Mouse (Mus musculus): ENCODE results near the gene Immp2l. TPM values are rescaled to one million over a fixed set of nuclear protein-coding genes. Genes with fewer than 3 reads are reported as not detected.

Gene Immp2l
- total RNA-seq, 2 experiments from 2014 or later: 8.0 to 9.7 TPM

DNA sequence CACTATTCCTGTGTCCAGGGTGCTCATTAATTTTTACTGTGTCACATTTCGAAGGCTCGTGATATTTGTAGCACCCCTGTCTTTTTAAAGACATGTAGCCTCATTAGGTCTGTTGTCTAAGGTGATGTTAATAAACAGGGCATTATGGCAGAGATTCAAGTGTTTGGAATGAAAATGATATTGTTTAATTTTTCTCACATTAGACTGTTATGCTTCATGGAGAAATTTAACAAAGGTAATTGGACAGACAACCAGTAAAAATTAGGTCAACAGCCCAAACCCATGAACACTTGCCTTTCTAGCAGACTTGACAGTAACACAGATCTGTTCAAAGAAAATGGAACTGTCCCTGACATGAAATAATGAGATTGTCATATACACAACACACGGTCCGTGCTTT, 292.5 kb downstream of the Immp2l start:
- DNase-seq: no peak

DNA sequence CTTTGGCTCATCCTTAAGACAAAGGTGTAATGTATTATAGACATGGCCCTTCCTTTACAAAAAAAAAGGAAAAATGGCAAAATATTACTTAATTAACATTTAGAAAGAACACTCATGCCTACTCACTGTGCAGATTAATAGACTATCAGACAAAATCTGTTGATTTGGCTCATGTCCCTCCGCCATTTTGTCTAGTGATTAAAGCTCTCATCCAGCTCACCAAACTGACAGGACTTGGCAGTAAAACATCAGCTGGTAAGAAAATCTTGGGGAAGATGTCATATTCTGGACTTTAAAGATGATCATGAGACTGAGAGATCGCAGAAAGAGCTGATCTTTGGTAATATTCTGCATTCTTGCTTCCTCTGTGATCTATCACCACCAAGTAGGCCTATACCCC, 293.5 kb downstream of the Immp2l start:
- no peak for DNase-seq

DNA sequence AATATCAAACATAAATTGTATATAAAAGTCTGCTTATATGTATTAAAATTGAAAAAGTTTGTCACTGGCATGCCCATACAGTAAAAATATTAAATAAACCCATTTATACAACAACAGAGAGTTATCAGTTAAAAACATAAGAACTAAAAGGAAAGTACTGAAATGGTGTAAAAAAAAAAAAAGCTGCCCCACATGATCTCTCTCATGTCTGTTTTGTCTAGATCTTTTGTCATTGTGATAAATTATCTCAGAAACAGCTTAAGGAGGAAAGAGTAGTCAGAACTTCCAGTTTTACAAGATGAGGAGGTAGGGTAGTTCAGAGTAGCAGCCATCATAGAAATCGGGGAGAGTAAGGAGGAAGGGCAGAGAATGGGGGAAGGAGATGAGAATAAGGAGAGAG, 298.1 kb downstream of the Immp2l start:
- DNase-seq: no peak

DNA sequence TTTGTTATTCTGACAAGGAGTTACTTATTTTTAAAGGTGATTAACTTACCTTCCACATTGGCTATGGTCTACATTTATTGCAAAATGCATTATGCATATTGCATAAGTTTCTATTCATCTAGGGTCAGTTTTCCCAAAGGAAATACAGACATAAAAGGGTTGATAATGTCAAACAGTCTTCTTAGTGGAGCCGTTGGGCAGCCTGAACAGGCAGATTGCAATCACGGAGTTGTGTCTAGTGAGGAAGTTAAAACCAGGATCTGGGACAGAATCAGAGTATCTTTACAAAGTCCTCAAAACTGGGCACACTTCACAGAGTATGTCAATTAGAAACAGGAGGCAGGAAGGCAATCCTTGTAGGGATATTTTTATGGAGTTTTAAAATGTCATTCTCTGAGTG, 300.5 kb downstream of the Immp2l start:
- DNase-seq: no peak

DNA sequence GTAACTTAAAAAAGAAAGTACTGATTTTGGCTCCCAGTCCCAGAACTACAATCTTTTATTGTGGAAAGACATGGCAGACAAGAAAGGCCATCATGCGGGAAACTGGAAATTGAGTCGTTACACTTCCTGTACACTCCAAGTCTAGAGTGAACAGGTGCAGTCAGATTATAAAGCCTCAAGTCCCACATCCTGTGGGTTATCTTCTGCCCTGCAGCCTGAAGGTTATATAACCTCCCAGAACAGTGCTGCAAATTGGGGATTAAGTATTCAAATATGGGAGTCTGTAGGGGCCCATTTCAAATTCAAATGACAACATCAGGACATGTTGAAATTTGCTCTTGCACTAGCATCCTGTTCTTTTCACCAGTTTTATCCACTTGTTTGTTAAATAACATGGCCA, 301.9 kb downstream of the Immp2l start:
- no peak for DNase-seq

DNA sequence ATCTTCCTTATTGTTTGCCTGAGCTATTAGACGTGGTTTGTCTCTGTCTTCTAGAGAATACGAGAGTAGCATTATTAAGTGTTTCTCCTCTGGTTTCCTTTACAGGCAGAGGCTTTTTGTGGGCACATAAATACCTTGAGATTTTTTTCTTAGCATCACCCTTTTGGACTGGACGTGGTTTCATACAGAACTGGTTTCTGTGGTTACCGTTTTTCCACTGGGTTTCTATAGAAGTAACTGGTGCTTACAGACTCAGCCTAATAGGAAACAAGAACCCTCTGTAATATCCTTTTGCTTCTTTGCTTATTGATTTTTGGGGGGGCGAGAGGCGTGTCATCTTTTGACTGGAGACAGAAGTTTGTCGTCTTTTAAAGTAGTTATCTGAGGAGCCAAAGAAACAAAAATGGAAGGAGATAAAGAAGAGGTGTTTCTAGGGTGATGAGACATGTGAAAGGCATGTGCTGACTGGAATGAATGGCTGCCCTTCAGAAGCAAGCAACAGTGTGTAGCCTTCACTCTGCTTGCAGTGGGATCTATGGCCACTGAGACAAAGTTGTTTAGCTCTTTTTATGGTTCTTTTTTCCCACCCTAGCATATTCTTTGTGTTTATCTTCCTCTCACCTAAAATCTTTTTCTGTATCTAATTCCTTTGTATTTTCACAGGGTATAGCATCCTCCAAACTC, 307.2 kb downstream of the Immp2l start:
- DNase-seq: no peak

DNA sequence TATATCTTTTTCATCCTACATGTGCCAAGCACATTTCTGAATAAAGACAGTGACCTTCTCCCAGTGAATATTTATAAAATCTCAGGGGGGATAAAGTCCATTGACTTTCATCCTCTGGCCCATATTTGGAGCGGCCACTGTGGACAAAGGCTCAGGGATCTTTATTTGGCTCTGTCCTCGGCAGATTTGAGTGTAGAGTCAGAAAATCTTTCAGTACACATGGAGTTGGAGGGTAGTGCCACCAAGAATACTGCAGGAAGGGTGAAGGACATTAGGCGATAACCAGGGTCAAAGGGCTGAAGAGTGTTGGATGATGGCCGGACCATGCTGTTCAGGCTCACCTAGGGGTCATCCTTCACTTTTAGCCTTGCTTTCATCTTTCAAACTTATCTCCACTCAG, 321.7 kb downstream of the Immp2l start:
- no peak for DNase-seq

DNA sequence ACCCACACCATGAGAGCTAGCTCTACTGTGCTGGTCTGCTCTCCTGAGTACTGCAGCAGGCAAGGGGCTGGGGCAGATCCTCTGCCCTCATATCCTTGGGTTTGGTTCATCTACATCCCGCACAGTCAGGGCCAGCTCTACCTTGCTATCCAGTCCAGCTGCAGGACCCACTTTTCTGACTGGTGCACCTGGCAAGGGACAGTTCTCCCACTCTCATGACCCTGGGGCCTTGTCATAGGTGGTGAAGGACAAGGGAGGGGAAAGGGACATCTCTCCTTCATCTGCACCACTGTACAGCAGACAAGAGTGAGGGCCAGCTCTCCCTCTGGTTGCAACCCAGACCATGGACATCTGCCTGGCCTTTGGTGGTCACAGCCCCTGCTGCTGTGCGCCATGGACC, 323.6 kb downstream of the Immp2l start:
- no peak for DNase-seq

DNA sequence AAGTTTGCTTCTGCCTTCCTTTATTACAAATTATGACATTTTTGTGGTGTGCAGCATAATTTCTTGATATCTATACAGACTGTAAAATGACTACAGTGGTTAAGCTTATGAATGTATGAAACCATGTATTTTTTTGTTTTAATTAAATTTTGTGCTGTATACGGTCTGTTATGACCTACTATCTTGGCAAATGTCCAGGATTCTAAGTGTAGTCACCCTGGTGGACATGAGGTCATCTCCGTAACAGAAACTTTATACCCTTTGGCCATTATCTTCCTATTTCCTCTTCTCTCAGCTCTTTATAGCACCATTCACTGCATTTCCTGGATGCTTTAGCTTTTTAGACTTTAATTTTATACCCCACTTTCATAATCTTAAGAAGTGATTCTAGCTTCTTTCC, 325.5 kb downstream of the Immp2l start:
- DNase-seq: no peak

DNA sequence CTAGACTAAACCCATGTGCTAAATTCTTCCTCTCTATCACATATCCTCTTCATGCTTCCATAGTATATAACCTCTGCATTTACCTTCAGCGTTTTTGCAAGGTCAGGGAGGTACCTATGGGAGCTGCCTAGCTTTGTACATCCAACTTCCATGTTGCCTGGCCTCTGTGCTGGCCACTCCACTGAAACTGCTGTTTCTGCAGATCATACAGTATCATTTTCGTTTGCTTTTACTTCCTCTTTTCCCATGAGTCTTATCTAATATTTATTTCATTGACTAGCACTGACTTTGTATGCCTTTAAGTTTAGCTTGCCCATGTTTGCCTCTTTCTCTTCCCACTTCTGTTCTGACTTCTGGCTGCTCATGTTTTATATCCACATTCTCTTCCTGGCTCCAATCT, 325.9 kb downstream of the Immp2l start:
- DNase-seq: no peak

DNA sequence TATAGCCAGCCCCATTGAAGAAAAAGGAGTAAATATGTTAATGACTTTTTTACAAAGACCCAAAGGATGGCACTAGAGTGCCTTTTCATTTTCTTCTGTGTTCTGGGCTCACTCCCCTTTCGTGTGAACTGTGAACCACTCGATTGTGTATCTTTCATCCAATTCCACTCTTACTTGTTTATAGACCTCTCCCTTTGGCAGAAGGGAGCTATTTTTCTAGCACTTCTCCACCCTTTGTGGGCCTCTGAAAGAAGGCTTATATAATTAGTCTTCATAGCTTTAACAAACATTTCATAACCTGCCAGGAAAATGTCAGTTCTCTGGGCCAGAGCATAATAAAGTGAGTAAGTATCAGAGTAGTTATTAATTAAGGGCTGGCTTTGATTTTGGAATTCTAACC, 327.4 kb downstream of the Immp2l start:
- DNase-seq: no peak

DNA sequence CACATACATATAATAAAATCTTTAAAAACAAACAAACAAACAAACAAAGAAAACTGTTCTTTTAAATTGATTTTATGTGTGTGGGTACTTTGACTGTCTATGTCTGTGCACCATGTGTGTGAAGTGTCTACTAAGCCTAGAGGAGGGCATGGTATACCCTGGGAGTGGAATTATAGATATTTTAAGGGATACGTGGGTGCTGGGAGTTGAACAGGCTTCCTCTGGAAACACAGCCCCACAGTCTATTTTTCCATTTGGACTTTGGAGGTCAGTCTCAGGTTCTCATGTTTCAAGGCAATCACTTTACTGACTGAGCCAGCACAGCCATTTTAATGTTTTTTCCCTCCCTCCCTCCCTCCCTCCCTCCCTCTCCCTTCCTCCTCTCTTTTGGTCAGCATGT, 331.0 kb downstream of the Immp2l start:
- no peak for DNase-seq

DNA sequence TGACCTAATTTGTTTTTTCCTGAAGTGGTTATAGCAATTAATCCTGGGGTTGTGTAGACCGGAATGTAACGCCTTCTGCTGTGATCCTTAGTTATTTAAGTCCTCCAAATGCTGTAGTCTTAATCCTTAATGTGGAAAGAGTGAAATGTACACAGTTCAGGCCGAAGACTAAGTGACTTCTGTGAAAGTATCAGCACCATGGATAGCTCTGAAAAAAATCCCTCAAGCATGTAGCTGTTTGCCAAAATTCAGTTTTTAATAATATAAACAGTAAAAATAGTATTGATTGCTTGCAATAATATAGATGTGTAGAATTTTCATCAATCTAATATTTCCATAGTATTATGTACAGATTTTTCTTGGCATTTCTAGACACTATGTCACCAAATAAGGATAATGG, 332.1 kb downstream of the Immp2l start:
- no peak for DNase-seq

DNA sequence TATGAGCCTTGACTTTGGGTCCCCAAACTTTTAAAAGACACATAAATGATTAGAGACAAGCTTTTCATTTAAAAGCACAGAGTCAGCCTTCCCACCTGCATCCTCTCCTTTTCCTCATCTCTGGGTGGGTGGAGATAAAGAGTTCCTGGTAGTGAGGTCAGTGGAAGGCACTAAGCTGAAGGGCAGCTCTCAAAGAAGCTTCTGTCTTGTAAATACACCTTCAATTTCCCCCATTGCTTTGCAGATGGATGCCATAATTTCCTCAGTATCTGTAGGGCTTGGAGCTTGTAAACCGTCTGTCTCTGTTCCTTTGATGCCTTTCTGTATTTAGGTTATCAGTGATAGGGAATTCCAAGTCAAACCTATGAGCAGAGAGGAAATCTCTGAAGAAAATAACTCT, 362.8 kb downstream of the Immp2l start:
- DNase-seq: no peak

DNA sequence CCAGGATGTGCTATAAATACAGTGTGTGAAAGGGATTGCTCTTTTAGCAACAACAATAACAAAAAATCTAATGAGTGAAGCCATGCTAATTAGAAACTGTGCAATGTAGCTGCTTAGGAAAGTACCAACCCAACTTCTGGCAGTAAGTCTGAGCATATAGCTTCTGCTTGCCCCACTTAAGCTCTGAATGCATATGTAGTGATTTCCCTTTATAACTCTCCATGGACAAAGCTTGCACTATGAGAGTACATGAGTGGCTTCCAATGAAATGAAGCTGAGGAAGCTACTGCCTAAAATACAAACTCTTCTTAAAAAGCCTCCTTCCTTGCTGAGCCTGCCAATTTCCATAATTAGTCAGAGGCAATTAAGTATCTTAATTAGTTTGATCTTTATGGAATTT, 370.3 kb downstream of the Immp2l start:
- no peak for DNase-seq

DNA sequence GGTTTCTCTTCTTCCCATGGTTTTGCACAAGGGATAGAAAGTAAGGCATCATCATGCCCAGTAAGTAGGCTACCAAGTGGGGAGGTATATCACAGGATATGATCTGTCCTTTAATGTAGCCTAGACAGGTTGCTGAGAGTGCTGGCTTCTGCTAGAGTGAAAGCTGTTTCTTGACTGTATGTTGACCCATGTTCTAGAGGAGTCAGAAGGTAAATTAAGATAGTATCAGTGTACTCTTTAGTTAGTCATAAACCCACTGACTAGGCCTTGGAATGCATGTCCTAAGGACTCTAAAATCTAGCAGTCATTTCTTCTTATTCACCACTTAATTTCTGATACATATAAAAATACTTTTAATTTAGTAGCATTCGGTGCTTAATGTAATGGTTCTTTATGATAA, 377.2 kb downstream of the Immp2l start:
- no peak for DNase-seq

DNA sequence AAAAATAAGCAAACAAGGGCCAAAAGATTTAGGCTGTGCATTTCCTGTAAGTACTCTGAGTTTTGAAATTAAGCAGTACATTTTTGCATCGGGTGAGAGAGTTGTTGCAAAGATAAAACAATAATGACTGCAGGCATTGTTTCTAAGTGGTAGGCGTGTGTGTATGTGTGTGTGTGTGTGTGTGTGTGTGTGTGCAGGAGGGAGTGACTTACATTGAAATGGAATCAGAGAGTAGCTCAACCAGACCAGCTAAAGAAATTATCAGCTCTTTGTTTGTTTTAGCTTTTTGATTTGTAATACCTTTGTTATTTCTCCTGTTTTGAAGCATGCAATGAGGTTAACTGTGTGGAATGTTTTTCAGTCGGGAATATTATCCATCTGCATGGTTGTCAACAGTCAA, 378.0 kb downstream of the Immp2l start:
- DNase-seq: no peak

DNA sequence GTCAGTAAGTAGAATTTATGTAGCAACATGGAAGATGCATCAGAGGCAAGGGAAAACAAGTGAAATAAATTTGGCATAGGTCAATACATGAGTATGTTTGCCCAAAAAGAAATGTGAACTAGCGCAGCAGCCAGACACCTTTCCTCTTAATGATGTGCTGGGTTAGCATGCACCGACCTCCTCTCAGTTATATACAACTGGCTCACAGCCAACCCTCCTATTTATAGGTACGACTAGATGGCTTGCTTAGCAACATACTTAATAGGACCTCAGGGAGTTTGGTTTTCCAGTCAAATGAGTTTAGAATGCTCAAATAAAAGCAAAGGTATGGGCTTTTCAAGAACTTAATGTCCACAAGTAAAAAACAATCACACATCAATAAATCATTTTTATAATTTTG, 385.5 kb downstream of the Immp2l start:
- no peak for DNase-seq

DNA sequence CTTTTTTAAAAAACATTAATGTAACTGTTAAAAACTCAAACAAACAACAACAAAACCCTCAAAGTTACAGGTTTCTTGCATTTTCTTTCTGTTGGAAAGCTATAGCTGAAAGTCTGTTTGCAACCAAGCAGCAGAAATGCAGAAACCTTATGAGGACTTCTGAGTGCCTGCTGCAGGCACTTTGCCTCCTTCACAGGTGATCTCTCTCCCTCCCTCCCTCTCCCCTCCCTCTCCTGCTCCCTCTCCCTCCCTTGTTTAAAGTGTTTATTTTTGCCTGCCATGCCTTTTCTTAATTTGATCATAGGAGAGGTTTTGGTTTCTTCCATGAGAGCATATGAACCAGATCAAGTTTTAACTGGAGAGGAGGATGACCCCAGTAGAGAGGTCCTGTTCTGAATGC, 392.7 kb downstream of the Immp2l start:
- DNase-seq: no peak

DNA sequence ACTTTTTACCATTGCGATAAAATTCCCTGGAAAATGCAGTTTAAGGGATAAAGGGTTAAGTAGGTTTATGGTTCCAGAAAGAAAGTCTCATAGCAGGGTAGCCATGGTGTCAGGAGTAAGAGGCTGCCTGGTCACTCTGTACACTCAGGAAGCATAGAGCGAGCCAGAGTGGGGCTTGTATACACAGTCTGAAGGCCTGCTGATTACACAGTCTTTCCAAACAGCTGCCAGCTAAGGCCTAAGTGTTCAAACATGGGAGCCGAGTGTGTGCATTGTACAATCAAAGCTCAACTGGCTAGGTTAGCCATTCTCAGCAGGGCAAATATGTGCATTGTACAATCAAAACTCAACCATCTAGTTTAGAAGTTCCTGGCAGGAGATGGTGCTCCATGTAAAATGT, 393.2 kb downstream of the Immp2l start:
- no peak for DNase-seq

DNA sequence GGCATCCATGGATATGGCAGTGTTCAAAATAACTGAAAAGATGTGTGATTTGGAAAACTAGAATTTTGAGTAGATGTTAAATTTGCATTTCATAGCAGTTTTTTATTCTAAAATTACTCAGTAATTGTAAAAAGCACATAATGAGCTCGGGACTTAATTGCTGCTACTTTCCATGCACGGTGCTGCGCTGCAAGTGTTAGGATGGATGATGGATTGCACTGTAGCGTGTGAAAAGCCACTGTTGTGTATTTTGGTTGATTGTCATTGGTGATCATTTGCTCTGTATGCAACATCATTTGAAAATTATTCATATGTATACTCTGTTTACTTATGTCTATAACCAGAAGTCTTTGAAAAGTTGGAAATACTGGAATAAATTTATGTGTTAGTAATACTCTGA, 394.1 kb downstream of the Immp2l start:
- DNase-seq: no peak

DNA sequence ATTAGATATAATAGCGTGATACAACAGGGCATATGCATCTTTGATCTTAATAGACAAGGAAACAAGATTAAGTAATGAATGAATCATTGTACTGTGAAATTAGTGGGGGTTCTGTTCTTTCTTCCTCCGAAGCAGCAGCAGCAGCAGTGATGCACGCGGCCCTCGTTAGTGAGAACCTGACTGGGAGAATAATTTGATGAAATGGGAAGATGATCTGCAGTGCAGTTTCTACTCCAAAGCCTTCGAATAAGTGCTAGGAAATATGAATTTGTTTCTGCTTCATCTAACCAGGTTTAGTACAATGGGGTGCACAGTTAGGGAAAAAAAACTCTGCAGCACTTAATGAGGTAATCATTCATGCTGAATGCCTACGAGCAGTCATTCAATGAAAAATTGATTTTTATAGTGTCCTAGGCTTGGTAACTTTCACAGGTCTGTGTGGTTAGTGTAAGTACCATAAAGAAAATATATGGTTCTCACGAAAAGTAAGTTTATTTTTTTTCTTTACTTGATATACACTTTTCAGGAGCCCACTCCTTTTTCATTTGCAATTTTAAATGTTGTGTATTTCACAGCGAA, 401.3 kb downstream of the Immp2l start:
- no peak for DNase-seq

DNA sequence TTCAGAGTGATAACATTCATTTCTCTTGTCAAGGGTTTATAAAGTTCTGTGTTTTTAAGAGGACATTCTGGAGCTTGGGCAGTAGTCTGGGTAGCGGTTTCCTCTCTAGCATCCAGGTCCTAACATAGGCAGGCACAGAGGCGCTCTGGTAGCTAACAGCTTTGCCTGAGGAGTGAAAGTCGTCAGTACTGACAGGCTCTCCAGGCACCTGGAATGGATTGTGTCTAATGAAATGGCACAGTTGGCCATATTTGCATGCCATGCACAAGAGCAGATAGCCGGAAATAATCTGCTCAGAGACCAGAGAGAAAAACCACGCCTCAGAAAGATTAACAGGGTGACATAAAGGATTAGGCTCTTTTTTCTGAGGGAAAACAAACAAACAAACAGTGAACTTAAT, 403.6 kb downstream of the Immp2l start:
- no peak for DNase-seq

DNA sequence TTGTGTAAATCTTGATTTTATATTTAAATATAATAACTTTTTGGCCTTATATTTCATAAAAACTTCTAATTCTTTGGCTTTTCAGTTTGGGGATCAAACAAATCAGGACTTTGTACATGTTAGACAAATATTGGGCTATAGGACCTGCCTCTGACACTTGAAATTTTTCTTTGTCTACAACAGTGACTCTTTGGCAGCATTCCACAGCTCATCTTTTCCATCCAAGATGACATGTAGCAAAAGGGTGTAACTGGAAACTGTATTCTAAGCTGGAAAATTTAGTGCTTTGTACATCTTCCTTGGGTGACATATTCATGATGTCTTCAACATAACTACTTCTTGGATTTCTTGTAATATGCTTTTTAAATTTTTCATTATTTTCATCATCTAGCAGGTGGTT, 404.9 kb downstream of the Immp2l start:
- DNase-seq: no peak
